Mouse (Mus musculus): Measurements from ENCODE around the gene Hist1h1t. TPM values are rescaled to one million over a fixed set of nuclear protein-coding genes. Genes with fewer than 3 reads are reported as not detected.
"Not testable (repeated sequence)": the region's sequence is repeated elsewhere in the genome, so short reads cannot be mapped to it uniquely, and the experiment has no call there.

The Hist1h1t gene
- polyA plus RNA-seq, 1 experiment from 2014 or later = 0.19 TPM

GRCm38 (mm10) chr13:23696061-23696474 lies 454 bp downstream of the Hist1h1t start:
- H3K4me3 ChIP-seq (ENCODE audit: low read depth, low read length) = no peak overlapping the region
- WGBS = 64% methylated on average over 15 of the region's 15 CpGs
- no peak overlapping the region for H3K27ac ChIP-seq (replicated peaks; ENCODE audit: low read depth, low read length)
- H3K36me3 ChIP-seq (ENCODE audit: control insufficient read depth, insufficient read depth, low read length) = no peaks in the 10 kb centered on the region
- H3K9ac ChIP-seq (ENCODE audit: low read depth, low read length) = no peak overlapping the region
- H3K9me3 ChIP-seq (ENCODE audit: control insufficient read depth, low read length) = no peaks in the 10 kb centered on the region
- peak overlapping the region; percentile 19; the same call in 1 of the 2 replicates for H3K4me2 ChIP-seq (ENCODE audit: low read depth, low read length)
- H3K27me3 ChIP-seq (replicated peaks; ENCODE audit: control insufficient read depth, insufficient read depth, low read length) = no peaks in the 10 kb centered on the region
- ATAC-seq (ENCODE audit: low read depth) (no peak), DNase-seq (ENCODE audit: low spot score) (no peak)
- 0 out of 2 replicates have a peak, but pooled peaks cover 3% of the 10 kb centered on the region for H3K4me1 ChIP-seq (ENCODE audit: control insufficient read depth, insufficient read depth, low read length)

- H3K27me3 ChIP-seq (replicated peaks; ENCODE audit: control insufficient read depth, insufficient read depth, low read length) = no peaks in the 10 kb centered on the region
- no peaks in the 10 kb centered on the region for H3K9me3 ChIP-seq (ENCODE audit: control insufficient read depth, low read length)
- ATAC-seq (ENCODE audit: low read depth) (peak; percentile 42), DNase-seq (ENCODE audit: low spot score) (peak; percentile 91)
- WGBS = under 1% methylated on average over 18 of the region's 32 CpGs
- H3K4me3 ChIP-seq (ENCODE audit: low read depth, low read length) = peak overlapping the region; percentile 43
- H3K36me3 ChIP-seq (ENCODE audit: control insufficient read depth, insufficient read depth, low read length) = no peaks in the 10 kb centered on the region
- 0 out of 2 replicates have a peak, but pooled peaks cover 3% of the 10 kb centered on the region for H3K4me1 ChIP-seq (ENCODE audit: control insufficient read depth, insufficient read depth, low read length)
- H3K27ac ChIP-seq (replicated peaks; ENCODE audit: low read depth, low read length) = peak overlapping the region; percentile 92
- peak overlapping the region; percentile 71 for H3K9ac ChIP-seq (ENCODE audit: low read depth, low read length)
- peak overlapping the region; percentile 64 for H3K4me2 ChIP-seq (ENCODE audit: low read depth, low read length)
Observed at GRCm38 (mm10) chr13:23697491-23698299, 2.1 kb downstream of the Hist1h1t start.

DNA sequence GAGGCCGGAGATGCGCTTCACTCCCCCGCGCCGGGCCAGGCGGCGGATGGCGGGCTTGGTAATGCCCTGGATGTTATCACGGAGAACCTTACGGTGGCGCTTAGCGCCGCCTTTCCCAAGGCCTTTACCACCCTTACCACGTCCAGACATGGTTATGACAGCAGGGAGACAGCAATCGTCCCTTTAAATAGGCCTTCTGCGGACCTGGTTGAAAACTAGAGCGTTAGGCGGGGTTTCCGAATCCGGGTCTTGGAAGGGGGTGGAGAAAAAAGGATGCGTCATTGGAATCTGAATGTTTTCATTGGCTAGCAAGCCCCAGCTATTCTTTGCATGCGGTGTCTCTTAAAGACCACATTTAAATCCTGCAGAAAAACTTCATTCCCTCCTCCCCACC lies 2.7 kb downstream of the Hist1h1t start, which contains the start of gene Hist1h4c:
Hist1h4c (minus strand) TSS at position 155 of the 394 bp plus-strand sequence.
- WGBS = 0% methylated on average over 21 of the region's 22 CpGs

GRCm38 (mm10) chr13:23698996-23699395 lies 3.4 kb downstream of the Hist1h1t start:
- H3K4me1 ChIP-seq (ENCODE audit: control insufficient read depth, insufficient read depth, low read length) = 0 out of 2 replicates have a peak, but pooled peaks cover 3% of the 10 kb centered on the region
- DNase-seq (ENCODE audit: low spot score) (no peak), ATAC-seq (ENCODE audit: low read depth) (no peak)
- H3K36me3 ChIP-seq (ENCODE audit: control insufficient read depth, insufficient read depth, low read length) = no peaks in the 10 kb centered on the region
- H3K9me3 ChIP-seq (ENCODE audit: control insufficient read depth, low read length) = no peaks in the 10 kb centered on the region
- no peak overlapping the region for H3K4me3 ChIP-seq (ENCODE audit: low read depth, low read length)
- no peaks in the 10 kb centered on the region for H3K27me3 ChIP-seq (replicated peaks; ENCODE audit: control insufficient read depth, insufficient read depth, low read length)
- 59% methylated on average over 6 of the region's 6 CpGs for WGBS
- H3K27ac ChIP-seq (replicated peaks; ENCODE audit: low read depth, low read length) = peak overlapping the region; percentile 61
- peak overlapping the region; percentile 5; the same call in 1 of the 2 replicates for H3K9ac ChIP-seq (ENCODE audit: low read depth, low read length)
- peak overlapping the region; percentile 33 for H3K4me2 ChIP-seq (ENCODE audit: low read depth, low read length)

More for the DNA sequence above, 2.7 kb downstream of the Hist1h1t start, which contains the start of gene Hist1h4c:
- Histone ChIP-seq H3K4me3 (ENCODE audit: low read depth, low read length) (peak within 1 kb of the TSS; percentile 43), H3K9ac (ENCODE audit: low read depth, low read length) (peak within 1 kb of the TSS; percentile 71), H3K9me3 (ENCODE audit: control insufficient read depth, low read length) (no peaks in the 10 kb centered on the region), H3K4me2 (ENCODE audit: low read depth, low read length) (peak within 1 kb of the TSS; percentile 64), H3K36me3 (ENCODE audit: control insufficient read depth, insufficient read depth, low read length) (no peaks in the 10 kb centered on the region), H3K27me3 (replicated peaks; ENCODE audit: control insufficient read depth, insufficient read depth, low read length) (no peaks in the 10 kb centered on the region), H3K27ac (replicated peaks; ENCODE audit: low read depth, low read length) (peak within 1 kb of the TSS; percentile 92), H3K4me1 (ENCODE audit: control insufficient read depth, insufficient read depth, low read length) (0 out of 2 replicates have a peak, but pooled peaks cover 3% of the 10 kb centered on the region)
- ATAC-seq (ENCODE audit: low read depth) = peak; percentile 96
- peak; percentile 98 for DNase-seq (ENCODE audit: low spot score)

DNA sequence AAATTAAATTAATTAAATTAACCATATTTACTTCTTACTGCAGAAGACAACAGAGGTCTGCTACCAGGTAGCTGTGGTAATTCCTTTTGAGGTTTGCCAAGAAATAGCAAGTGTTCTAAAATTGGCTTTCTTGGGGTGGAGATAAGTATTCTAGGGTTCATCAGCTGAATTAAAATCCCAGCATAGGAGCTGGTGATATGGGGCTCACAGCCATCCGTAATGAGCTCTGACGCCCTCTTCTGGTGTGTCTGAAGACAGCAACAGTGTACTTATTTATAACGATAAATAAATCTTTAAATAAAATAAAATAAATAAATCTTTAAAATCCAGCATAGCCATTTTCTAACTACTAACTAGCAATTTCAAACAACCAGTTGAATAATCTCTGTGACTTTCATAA lies 4.2 kb downstream of the Hist1h1t start:
- ATAC-seq (ENCODE audit: low read depth) = no peak
- 71% methylated on average over 3 of the region's 3 CpGs for WGBS
- no peaks in the 10 kb centered on the region for H3K9me3 ChIP-seq (ENCODE audit: control insufficient read depth, low read length)

GRCm38 (mm10) chr13:23700786-23701520 lies 5.3 kb downstream of the Hist1h1t start:
- DNase-seq (ENCODE audit: low spot score) (peak; percentile 87), ATAC-seq (ENCODE audit: low read depth) (peak; percentile 59)
- Histone ChIP-seq H3K9me3 (ENCODE audit: control insufficient read depth, low read length) (no peaks in the 10 kb centered on the region), H3K4me3 (ENCODE audit: low read depth, low read length) (no peak overlapping the region), H3K9ac (ENCODE audit: low read depth, low read length) (no peak overlapping the region), H3K4me2 (ENCODE audit: low read depth, low read length) (no peak overlapping the region), H3K27me3 (replicated peaks; ENCODE audit: control insufficient read depth, insufficient read depth, low read length) (no peaks in the 10 kb centered on the region), H3K27ac (replicated peaks; ENCODE audit: low read depth, low read length) (no peak overlapping the region), H3K36me3 (ENCODE audit: control insufficient read depth, insufficient read depth, low read length) (no peaks in the 10 kb centered on the region), H3K4me1 (ENCODE audit: control insufficient read depth, insufficient read depth, low read length) (0 out of 2 replicates have a peak, but pooled peaks cover 2% of the 10 kb centered on the region)
- WGBS = 26% methylated on average over 8 of the region's 8 CpGs

More for the DNA sequence above, 4.2 kb downstream of the Hist1h1t start:
- Histone ChIP-seq H3K9ac (ENCODE audit: low read depth, low read length) (no peak overlapping the region), H3K4me2 (ENCODE audit: low read depth, low read length) (no peak overlapping the region), H3K27ac (replicated peaks; ENCODE audit: low read depth, low read length) (no peak overlapping the region), H3K4me3 (ENCODE audit: low read depth, low read length) (no peak overlapping the region), H3K27me3 (replicated peaks; ENCODE audit: control insufficient read depth, insufficient read depth, low read length) (no peaks in the 10 kb centered on the region), H3K4me1 (ENCODE audit: control insufficient read depth, insufficient read depth, low read length) (0 out of 2 replicates have a peak, but pooled peaks cover 3% of the 10 kb centered on the region), H3K36me3 (ENCODE audit: control insufficient read depth, insufficient read depth, low read length) (no peaks in the 10 kb centered on the region)
- no peak for DNase-seq (ENCODE audit: low spot score)

- WGBS = 70% methylated on average over 4 of the region's 4 CpGs
- no peak for DNase-seq (ENCODE audit: low spot score)
- Histone ChIP-seq H3K9me3 (ENCODE audit: control insufficient read depth, low read length) (no peaks in the 10 kb centered on the region), H3K36me3 (ENCODE audit: control insufficient read depth, insufficient read depth, low read length) (no peaks in the 10 kb centered on the region), H3K27ac (replicated peaks; ENCODE audit: low read depth, low read length) (no peak overlapping the region), H3K9ac (ENCODE audit: low read depth, low read length) (no peak overlapping the region), H3K4me1 (ENCODE audit: control insufficient read depth, insufficient read depth, low read length) (no peaks in the 10 kb centered on the region), H3K27me3 (replicated peaks; ENCODE audit: control insufficient read depth, insufficient read depth, low read length) (no peaks in the 10 kb centered on the region), H3K4me2 (ENCODE audit: low read depth, low read length) (no peak overlapping the region), H3K4me3 (ENCODE audit: low read depth, low read length) (no peak overlapping the region)
- ATAC-seq (ENCODE audit: low read depth) = no peak
Observed at GRCm38 (mm10) chr13:23702220-23702619, 6.6 kb downstream of the Hist1h1t start.

- not testable (repeated sequence) for H3K9ac ChIP-seq (ENCODE audit: low read depth, low read length); H3K9me3 ChIP-seq (ENCODE audit: control insufficient read depth, low read length); ATAC-seq (ENCODE audit: low read depth); H3K4me3 ChIP-seq (ENCODE audit: low read depth, low read length); H3K4me1 ChIP-seq (ENCODE audit: control insufficient read depth, insufficient read depth, low read length); DNase-seq (ENCODE audit: low spot score); H3K27me3 ChIP-seq (replicated peaks; ENCODE audit: control insufficient read depth, insufficient read depth, low read length); H3K4me2 ChIP-seq (ENCODE audit: low read depth, low read length); H3K36me3 ChIP-seq (ENCODE audit: control insufficient read depth, insufficient read depth, low read length); H3K27ac ChIP-seq (replicated peaks; ENCODE audit: low read depth, low read length)
- 76% methylated on average over 2 of the region's 2 CpGs for WGBS
Observed at GRCm38 (mm10) chr13:23702801-23703200, 7.2 kb downstream of the Hist1h1t start.

Data from embryonic facial prominence, embryonic 14.5 days (tissue).